Mouse (Mus musculus) urinary bladder, postnatal 14 days (tissue): ENCODE results near the gene Hdac11.
A peak's percentile ranks its signal among the peaks of the same experiment; 100 is the strongest.
"Not testable (repeated sequence)": the region's sequence is repeated elsewhere in the genome, so short reads cannot be mapped to it uniquely, and the experiment has no call there.

Experiments used
- DNase-seq: peaks from one replicate; pipeline ENCODE4 v3.0.0; 2021; ENCODE audit warnings: low spot score

The Hdac11 gene

GRCm38 (mm10) chr6:91202571-91202970, 46.1 kb downstream of the Hdac11 start:
- DNase-seq: no peak

DNA sequence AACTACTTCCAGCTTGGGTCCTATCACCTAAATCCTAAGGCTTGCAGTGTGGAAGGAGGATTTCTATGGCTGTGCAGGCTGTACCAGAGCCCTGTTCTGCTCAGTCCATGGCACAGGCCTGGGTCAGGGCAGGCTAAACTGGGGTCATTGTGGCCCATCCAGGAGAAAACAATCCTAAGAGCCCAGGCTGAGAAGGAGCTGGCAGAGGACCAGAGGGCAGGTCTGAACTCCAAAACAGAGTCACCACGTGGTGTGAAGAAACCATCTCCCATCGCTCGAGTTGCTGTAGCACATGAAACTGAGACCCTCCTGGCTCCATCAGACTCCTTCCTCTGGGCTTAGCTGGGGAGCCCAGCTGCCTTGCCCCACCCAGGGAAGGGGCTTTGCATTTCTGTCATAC, 48.9 kb downstream of the Hdac11 start:
- no peak for DNase-seq

DNA sequence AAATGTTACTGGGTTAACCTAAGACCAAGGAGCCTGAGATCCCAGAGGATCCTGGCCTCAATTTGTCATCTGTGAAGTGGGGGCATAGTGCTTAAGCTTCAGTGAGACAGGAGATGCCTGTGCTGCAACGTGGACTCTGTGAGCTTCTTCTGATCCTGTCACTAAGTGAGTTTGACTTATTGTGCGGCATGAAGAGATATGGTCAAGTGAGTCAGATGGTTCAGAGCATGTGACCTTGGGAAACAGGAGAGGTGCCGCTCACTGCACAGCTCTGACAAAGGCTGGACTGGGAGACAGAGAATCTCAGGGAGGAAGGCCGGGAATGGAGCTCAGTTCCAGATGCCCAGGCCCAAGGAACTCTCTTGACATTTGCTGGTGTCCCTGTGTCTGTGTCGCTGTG, 49.3 kb downstream of the Hdac11 start:
- no peak for DNase-seq

DNA sequence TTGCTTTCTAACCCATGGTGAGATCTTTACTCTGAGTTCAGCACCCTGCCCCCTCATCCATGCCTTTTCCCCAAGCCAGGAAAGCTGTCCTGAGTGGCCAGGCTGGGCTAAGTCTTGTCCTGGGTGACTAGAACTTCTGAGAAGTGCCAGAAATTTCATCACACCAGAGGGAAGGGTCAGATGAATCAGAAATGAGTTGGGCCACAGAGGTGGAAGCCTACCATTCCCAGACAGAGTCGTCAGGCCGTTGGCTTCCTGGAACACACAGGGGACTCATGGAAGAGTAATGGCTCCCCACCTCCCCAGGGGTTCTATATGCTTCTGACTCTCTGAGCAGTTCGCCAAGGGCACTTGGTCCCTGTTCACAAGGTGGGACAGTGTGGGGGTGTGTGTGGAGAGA, 51.0 kb downstream of the Hdac11 start:
- no peak for DNase-seq

- no peak for DNase-seq
Measured at GRCm38 (mm10) chr6:91209780-91210179, 53.3 kb downstream of the Hdac11 start.

- DNase-seq: no peak
Measured at GRCm38 (mm10) chr6:91210852-91211251, 54.4 kb downstream of the Hdac11 start.

DNA sequence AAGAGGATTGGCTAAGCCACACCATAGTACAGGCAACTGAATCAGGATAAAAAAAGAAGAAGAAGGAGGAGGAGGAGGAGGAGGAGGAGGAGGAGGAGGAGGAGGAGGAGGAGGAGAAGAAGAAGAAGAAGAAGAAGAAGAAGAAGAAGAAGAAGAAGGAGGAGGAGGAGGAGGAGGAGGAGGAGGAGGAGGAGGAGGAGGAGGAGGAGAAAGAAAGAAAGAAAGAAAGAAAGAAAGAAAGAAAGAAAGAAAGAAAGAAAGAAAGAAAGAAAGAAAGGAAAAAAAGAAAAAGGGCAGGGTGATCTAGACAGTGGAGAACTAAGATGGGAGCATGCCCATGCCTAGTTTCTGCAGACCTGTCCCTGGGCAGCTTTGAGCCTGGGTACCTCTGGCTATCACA, 55.7 kb downstream of the Hdac11 start, which contains the start of gene Fbln2:
Gene Fbln2 (plus strand): TSS at position 301 of the 400 bp plus-strand sequence.
- not testable (repeated sequence) for DNase-seq

DNA sequence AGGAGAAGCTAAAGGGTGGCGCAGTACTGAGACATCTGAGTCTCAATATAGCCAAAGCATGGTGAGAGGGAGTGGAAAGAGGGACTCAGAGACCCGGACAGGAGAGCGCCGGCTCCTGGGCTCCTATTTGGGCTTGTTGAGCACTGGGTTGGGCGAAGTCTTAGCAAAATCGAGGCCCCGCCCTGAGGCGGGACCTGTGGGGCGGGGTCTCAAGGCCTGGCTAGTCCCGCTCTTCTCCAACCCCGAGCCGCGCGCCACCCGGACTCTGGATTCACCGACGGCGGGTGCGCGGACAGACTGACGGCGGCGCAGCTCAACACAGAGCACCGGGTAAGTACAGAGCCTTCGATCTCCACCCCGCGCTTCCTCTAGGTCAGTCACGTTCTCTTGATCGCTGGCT, 56.1 kb downstream of the Hdac11 start:
- DNase-seq: peak; percentile 76

DNA sequence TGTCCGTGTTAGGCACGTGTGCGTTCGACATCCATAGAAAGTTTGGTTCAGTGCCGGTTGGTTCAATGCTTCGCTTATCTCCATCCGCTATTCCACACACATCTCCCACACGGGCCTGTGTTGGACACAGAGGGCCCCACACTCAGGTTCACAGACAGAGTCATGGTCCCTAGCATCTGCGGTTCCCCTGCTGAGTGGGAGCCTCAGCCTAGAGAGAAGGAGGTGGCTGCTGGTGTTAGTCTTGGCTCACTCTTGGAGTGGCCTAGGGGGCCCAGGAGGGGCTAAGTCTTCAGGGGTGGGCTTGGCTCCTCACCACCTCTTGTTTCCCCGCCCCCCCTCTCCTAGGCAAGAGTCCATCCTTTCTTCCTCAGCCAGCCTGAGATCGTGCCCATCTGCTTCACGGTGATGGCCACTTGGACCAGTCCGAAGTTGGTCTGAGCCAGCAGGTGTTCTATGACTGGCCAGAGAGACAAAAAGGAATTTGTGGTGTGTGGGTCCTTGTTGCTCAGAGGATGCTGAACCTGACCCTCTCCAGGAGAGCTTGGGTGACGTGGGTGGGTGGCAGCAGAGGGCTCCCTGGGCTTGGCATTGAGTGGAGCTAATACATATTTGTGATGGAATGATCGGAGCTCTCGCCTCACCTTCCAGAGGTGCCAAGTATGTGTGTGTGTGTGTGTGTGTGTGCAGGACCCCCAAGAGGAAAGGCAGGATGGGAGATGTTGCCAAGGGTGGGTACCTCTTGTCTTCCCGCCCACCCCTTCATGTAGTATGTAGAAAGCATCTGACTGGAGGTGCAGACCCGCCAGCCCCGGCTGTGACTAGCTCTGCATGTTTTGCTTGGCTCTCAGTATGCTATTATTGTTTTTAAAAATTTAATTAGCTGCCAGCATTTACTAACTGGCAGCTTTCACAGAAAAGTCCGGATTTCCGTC, 57.1 kb downstream of the Hdac11 start:
- no peak for DNase-seq

GRCm38 (mm10) chr6:91215454-91215853, 59.0 kb downstream of the Hdac11 start:
- DNase-seq: no peak

GRCm38 (mm10) chr6:91218445-91218844, 62.0 kb downstream of the Hdac11 start:
- no peak for DNase-seq

DNA sequence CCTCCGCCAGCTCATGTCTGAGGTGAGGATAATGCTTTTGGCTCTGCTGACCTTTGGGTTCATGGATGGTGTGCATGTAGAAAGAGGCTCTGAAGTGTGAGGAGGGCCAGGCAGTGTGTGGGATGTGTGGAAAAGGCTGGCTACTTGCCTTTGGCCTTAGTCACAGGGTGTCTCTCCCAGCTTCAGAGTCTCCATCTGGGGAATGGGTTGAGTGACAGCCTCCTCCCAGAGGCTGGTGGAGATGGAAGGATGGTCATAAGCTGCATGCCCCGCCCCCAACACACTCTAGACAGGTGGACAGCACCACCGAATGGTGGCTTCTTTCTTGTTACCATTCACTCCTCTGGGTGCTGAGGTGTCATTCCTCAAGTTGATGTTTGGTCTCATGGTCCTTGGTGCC, 62.4 kb downstream of the Hdac11 start:
- DNase-seq: no peak

- no peak for DNase-seq
Measured at GRCm38 (mm10) chr6:91220062-91220461, 63.6 kb downstream of the Hdac11 start.

GRCm38 (mm10) chr6:91221094-91221493, 64.6 kb downstream of the Hdac11 start:
- peak; percentile 12 for DNase-seq

DNA sequence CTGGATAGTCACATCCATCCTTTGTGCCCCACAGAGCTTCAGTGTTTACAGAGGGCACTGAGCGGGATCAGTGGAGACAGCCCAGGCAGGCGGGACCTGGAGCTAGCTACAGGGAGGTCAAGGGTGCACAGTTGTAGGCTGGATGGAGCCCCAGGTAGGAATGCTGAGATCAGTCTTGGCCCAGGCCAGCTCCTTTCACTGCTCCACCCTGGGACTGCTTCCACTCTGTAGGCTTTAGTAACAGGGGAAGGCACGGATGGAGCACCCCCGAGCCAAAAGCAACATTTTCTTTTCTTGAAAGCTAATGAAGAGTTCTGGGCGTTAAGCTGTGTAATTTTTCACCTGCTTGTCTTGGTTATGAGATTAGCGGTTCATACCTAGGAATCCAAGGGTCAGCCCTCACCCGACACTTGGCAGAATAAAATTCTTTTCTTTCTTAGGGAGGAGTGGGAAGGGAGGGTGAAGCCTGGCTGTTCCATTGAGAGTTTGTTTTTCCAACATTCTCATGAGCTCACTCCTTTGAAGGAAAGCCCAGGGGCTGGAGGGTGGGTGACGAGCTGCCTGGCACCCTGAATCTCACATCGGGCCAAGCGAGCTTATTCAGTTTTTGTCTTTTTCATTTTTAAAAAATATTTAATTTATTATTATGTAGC, 66.4 kb downstream of the Hdac11 start:
- no peak for DNase-seq
